In genomic region chr10:80398719-80399190, GRCm38 (mm10) we compare ENCODE assay signal across 8 mouse cellular contexts. TPM values are rescaled to one million over a fixed set of nuclear protein-coding genes. Genes with fewer than 3 reads are reported as not detected.
A peak's percentile ranks its signal among the peaks of the same experiment; 100 is the strongest.
DNase-seq lines count a peak whose midpoint lies in the region; ATAC-seq lines count a peak whose summit lies in the region.

No protein-coding gene starts in this region.

- H3K4me3 ChIP-seq in forebrain, embryonic 10.5 days: peak overlapping the region; percentile 78
- H3K4me3 ChIP-seq in heart, embryonic 16.5 days (ENCODE audit: low read length): peak overlapping the region; percentile 81
- H3K4me3 ChIP-seq in liver, embryonic 15.5 days (replicated peaks): peak overlapping the region; percentile 91
- H3K4me3 ChIP-seq in neural tube, embryonic 12.5 days: peak overlapping the region; percentile 73

- peak overlapping the region; percentile 99 for H3K27ac ChIP-seq in forebrain, embryonic 10.5 days
- peak overlapping the region; percentile 99 for H3K27ac ChIP-seq in heart, embryonic 16.5 days (ENCODE audit: low read length)
- H3K27ac ChIP-seq in liver, embryonic 15.5 days (replicated peaks): peak overlapping the region; percentile 99
- peak overlapping the region; percentile 96 for H3K27ac ChIP-seq in neural tube, embryonic 12.5 days

- under 1% methylated on average over 58 of the region's 59 CpGs for WGBS in forebrain, embryonic 10.5 days
- WGBS in heart, embryonic 16.5 days: under 1% methylated on average over 49 of the region's 59 CpGs
- under 1% methylated on average over 59 of the region's 59 CpGs for WGBS in liver, embryonic 15.5 days (ENCODE audit: insufficient replicate concordance)
- WGBS in neural tube, embryonic 12.5 days: under 1% methylated on average over 59 of the region's 59 CpGs

- peak overlapping the region; percentile 96 for H3K9ac ChIP-seq in heart, embryonic 16.5 days (ENCODE audit: low read length)
- H3K9ac ChIP-seq in liver, embryonic 15.5 days: peak overlapping the region; percentile 93
- peak overlapping the region; percentile 95 for H3K9ac ChIP-seq in neural tube, embryonic 12.5 days

- peak overlapping the region; percentile 90 for H3K4me2 ChIP-seq in heart, embryonic 16.5 days (ENCODE audit: low read depth, low read length)
- peak overlapping the region; percentile 99 for H3K4me2 ChIP-seq in liver, embryonic 15.5 days
- peak overlapping the region; percentile 76 for H3K4me2 ChIP-seq in neural tube, embryonic 12.5 days (replicated peaks)

- H3K4me1 ChIP-seq in forebrain, embryonic 10.5 days: peaks cover 43% of the 10 kb centered on the region
- H3K4me1 ChIP-seq in heart, embryonic 16.5 days (ENCODE audit: control insufficient read depth, insufficient read depth, low read length): peaks cover 27% of the 10 kb centered on the region
- H3K4me1 ChIP-seq in liver, embryonic 15.5 days (replicated peaks): peaks cover 53% of the 10 kb centered on the region
- peaks cover 29% of the 10 kb centered on the region for H3K4me1 ChIP-seq in neural tube, embryonic 12.5 days

- DNase-seq in c-Kit-negative CD71-positive TER-119-positive erythroid progenitor cells, embryonic 14.5 days (ENCODE audit: low read depth, low spot score): peak; percentile 97
- DNase-seq in forebrain, embryonic 10.5 days (ENCODE audit: extremely low spot score, low spot score): peak; percentile 99
- peak; percentile 98 to 99 for DNase-seq in kidney, postnatal 36 days
- peak; percentile 95 for DNase-seq in telencephalon, adult 2 months (ENCODE audit: low read depth, low spot score)

- ATAC-seq in CD4-positive, CD25-positive, alpha-beta regulatory T cell, adult 4 months: peak; percentile 33
- ATAC-seq in heart, embryonic 16.5 days (replicated peaks; ENCODE audit: extremely low read depth, insufficient read depth, low FRiP score): peak; percentile 86
- peak; percentile 79 for ATAC-seq in liver, embryonic 15.5 days (ENCODE audit: insufficient read depth)
- ATAC-seq in neural tube, embryonic 12.5 days (ENCODE audit: low FRiP score, low read depth): peak; percentile 85

- peaks cover 71% of the 10 kb centered on the region for H3K36me3 ChIP-seq in forebrain, embryonic 10.5 days (replicated peaks)
- peaks cover 39% of the 10 kb centered on the region for H3K36me3 ChIP-seq in heart, embryonic 16.5 days (ENCODE audit: control insufficient read depth, insufficient read depth)
- H3K36me3 ChIP-seq in liver, embryonic 15.5 days (replicated peaks): peaks cover 57% of the 10 kb centered on the region
- H3K36me3 ChIP-seq in neural tube, embryonic 12.5 days: peaks cover 57% of the 10 kb centered on the region

- no peaks in the 10 kb centered on the region for H3K27me3 ChIP-seq in forebrain, embryonic 10.5 days (ENCODE audit: poor library complexity, severe bottlenecking)
- no peaks in the 10 kb centered on the region for H3K27me3 ChIP-seq in heart, embryonic 16.5 days (ENCODE audit: control insufficient read depth, insufficient read depth, low read length)
- no peaks in the 10 kb centered on the region for H3K27me3 ChIP-seq in liver, embryonic 15.5 days
- no peaks in the 10 kb centered on the region for H3K27me3 ChIP-seq in neural tube, embryonic 12.5 days (replicated peaks)

- H3K9me3 ChIP-seq in forebrain, embryonic 10.5 days: peaks cover 4% of the 10 kb centered on the region; the same call in 1 of the 2 replicates
- no peaks in the 10 kb centered on the region for H3K9me3 ChIP-seq in heart, embryonic 16.5 days (replicated peaks; ENCODE audit: control insufficient read depth, low read length)
- 0 out of 2 replicates have a peak, but pooled peaks cover 2% of the 10 kb centered on the region for H3K9me3 ChIP-seq in liver, embryonic 15.5 days (replicated peaks)
- H3K9me3 ChIP-seq in neural tube, embryonic 12.5 days: no peaks in the 10 kb centered on the region

RNA-seq across cellular contexts. Expression of gene Mbd3, which starts 0.6 kb away (rescaled TPM):
- polyA plus RNA-seq in CD4-positive, CD25-positive, alpha-beta regulatory T cell, adult 4 months (2017; shearing (Covaris generic)): 10 to 100 TPM; 26.7 to 27.2 TPM
- polyA plus RNA-seq in forebrain, embryonic 10.5 days (2016; fragmentation: Nextera tagmentation; extraction: Ambion mirVana): 343 and 346 TPM in 2 replicates
- 136 and 155 TPM in 2 replicates for polyA plus RNA-seq in heart, embryonic 16.5 days (2015; fragmentation: Nextera tagmentation; extraction: Ambion mirVana)
- polyA plus RNA-seq in liver, embryonic 15.5 days (2015; fragmentation: Nextera tagmentation; extraction: Ambion mirVana): 63.2 and 74.5 TPM in 2 replicates
- polyA plus RNA-seq in neural tube, embryonic 12.5 days (2016; fragmentation: Nextera tagmentation; extraction: Ambion mirVana): 304 and 314 TPM in 2 replicates

RNA-seq across cellular contexts. Expression of gene Uqcr11, which starts 7.9 kb away (rescaled TPM):
- polyA plus RNA-seq in CD4-positive, CD25-positive, alpha-beta regulatory T cell, adult 4 months (2017; shearing (Covaris generic)): 100 to 1,000 TPM; 268 to 337 TPM
- polyA plus RNA-seq in forebrain, embryonic 10.5 days (2016; fragmentation: Nextera tagmentation; extraction: Ambion mirVana): 625 and 631 TPM in 2 replicates
- polyA plus RNA-seq in heart, embryonic 16.5 days (2015; fragmentation: Nextera tagmentation; extraction: Ambion mirVana): 1,492 and 1,877 TPM in 2 replicates
- polyA plus RNA-seq in liver, embryonic 15.5 days (2015; fragmentation: Nextera tagmentation; extraction: Ambion mirVana): 526 and 581 TPM in 2 replicates
- 436 and 478 TPM in 2 replicates for polyA plus RNA-seq in neural tube, embryonic 12.5 days (2016; fragmentation: Nextera tagmentation; extraction: Ambion mirVana)

RNA-seq across cellular contexts. Expression of gene Mex3d, which starts 11.3 kb away (rescaled TPM):
- polyA plus RNA-seq in CD4-positive, CD25-positive, alpha-beta regulatory T cell, adult 4 months (2017; shearing (Covaris generic)): 1 to 10 TPM in 1 of 2 experiments, not detected in 1; 1.3 TPM
- polyA plus RNA-seq in forebrain, embryonic 10.5 days (2016; fragmentation: Nextera tagmentation; extraction: Ambion mirVana): 6.8 and 7.0 TPM in 2 replicates
- 2.8 TPM in 2 replicates for polyA plus RNA-seq in heart, embryonic 16.5 days (2015; fragmentation: Nextera tagmentation; extraction: Ambion mirVana)
- polyA plus RNA-seq in liver, embryonic 15.5 days (2015; fragmentation: Nextera tagmentation; extraction: Ambion mirVana): 0.78 and 0.92 TPM in 2 replicates
- polyA plus RNA-seq in neural tube, embryonic 12.5 days (2016; fragmentation: Nextera tagmentation; extraction: Ambion mirVana): 23.6 and 26.5 TPM in 2 replicates

RNA-seq across cellular contexts. Expression of gene Tcf3, which starts 34.7 kb away (rescaled TPM):
- polyA plus RNA-seq in CD4-positive, CD25-positive, alpha-beta regulatory T cell, adult 4 months (2017; shearing (Covaris generic)): 1 to 10 TPM; 7.5 to 8.5 TPM
- 191 and 199 TPM in 2 replicates for polyA plus RNA-seq in forebrain, embryonic 10.5 days (2016; fragmentation: Nextera tagmentation; extraction: Ambion mirVana)
- 41.9 and 47.0 TPM in 2 replicates for polyA plus RNA-seq in heart, embryonic 16.5 days (2015; fragmentation: Nextera tagmentation; extraction: Ambion mirVana)
- 52.8 and 59.5 TPM in 2 replicates for polyA plus RNA-seq in liver, embryonic 15.5 days (2015; fragmentation: Nextera tagmentation; extraction: Ambion mirVana)
- polyA plus RNA-seq in neural tube, embryonic 12.5 days (2016; fragmentation: Nextera tagmentation; extraction: Ambion mirVana): 156 and 166 TPM in 2 replicates

RNA-seq across cellular contexts. Expression of gene Plk5, which starts 42.5 kb away (rescaled TPM):
- not detected for polyA plus RNA-seq in CD4-positive, CD25-positive, alpha-beta regulatory T cell, adult 4 months (2017; shearing (Covaris generic))
- polyA plus RNA-seq in forebrain, embryonic 10.5 days (2016; fragmentation: Nextera tagmentation; extraction: Ambion mirVana): 0.43 and 0.71 TPM in 2 replicates
- polyA plus RNA-seq in heart, embryonic 16.5 days (2015; fragmentation: Nextera tagmentation; extraction: Ambion mirVana): 0.07 and 0.14 TPM in 2 replicates
- polyA plus RNA-seq in liver, embryonic 15.5 days (2015; fragmentation: Nextera tagmentation; extraction: Ambion mirVana): 0.03 and 0.06 TPM in 2 replicates
- polyA plus RNA-seq in neural tube, embryonic 12.5 days (2016; fragmentation: Nextera tagmentation; extraction: Ambion mirVana): 0.29 and 0.49 TPM in 2 replicates

Comparison
In these comparisons a context has a peak if more than half of its experiments do, and no peak if none do; other contexts are left out.
1. Peak in every context shown above with its lines: DNase-seq, ATAC-seq, H3K4me3 ChIP-seq and H3K27ac ChIP-seq.
2. ATAC-seq: peak in every context shown above with its lines; median percentile 86 in heart, embryonic 16.5 days; 85 in neural tube, embryonic 12.5 days; 79 in liver, embryonic 15.5 days; 33 in CD4-positive, CD25-positive, alpha-beta regulatory T cell, adult 4 months.